Mouse (Mus musculus) layer of hippocampus, postnatal 10 days (tissue): Measurements from ENCODE around the gene Sptbn1. TPM values are rescaled to one million over a fixed set of nuclear protein-coding genes. Genes with fewer than 3 reads are reported as not detected.

Experiments used
- DNase-seq, 2 experiments: peaks; one replicate each; pipeline ENCODE4 v3.0.0; 2021; ENCODE audit warnings: low spot score in 2 of 2
- total RNA-seq, 2 experiments: library from RNA; stranded (reverse); gene quantifications; 2 replicates each; pipeline ENCODE4 v1.2.3; 2021

Gene Sptbn1
- total RNA-seq, 2 experiments from 2014 or later = 682 to 697 TPM

DNA sequence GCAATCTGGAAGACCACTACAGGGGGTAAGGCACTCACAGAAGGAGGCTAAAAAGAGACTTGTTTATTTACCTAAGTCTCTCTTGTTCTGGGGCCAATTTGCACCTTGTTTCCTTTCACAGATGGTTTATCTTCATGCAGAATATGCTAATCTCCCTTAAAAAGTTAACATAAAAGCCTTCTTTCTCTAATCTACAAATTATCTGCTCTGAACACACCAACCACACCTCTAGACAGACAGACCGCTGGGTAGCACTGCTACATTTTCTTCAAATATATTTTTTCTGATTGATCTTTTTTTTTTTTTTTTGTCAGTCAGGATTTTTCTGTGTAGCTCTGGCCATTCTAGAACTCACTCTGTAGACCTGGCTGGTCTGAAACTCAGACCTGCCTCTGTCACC lies 50.5 kb downstream of the Sptbn1 start:
- DNase-seq = no peak

GRCm38 (mm10) chr11:30211663-30212416 lies 56.1 kb downstream of the Sptbn1 start:
- no peak for DNase-seq

- no peak for DNase-seq
These were observed 56.8 kb downstream of the Sptbn1 start for GRCm38 (mm10) chr11:30211141-30211540.

- DNase-seq = no peak
These were observed 57.7 kb downstream of the Sptbn1 start for GRCm38 (mm10) chr11:30210100-30210811.

- no peak for DNase-seq
These were observed 58.5 kb downstream of the Sptbn1 start for GRCm38 (mm10) chr11:30209495-30209894.

DNA sequence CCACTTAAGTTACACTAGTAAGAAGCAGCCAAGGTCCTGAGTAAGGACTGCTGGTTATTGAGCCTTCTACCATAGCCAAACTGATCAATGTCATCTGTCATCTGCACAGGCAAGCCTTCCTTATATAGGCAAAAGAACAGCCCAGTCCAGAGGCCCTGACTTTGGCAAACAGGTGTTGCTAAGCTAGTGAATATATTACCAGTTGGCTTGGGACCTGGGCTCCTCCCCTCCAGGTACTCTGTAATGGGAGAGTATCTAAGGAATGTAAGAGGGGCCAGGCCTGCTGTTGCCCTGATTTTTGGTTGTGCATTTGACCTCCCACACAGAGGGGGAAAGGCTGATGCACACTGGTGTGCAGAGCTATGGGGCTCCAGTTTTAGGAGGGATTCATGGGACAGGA lies 63.6 kb downstream of the Sptbn1 start:
- no peak for DNase-seq

DNA sequence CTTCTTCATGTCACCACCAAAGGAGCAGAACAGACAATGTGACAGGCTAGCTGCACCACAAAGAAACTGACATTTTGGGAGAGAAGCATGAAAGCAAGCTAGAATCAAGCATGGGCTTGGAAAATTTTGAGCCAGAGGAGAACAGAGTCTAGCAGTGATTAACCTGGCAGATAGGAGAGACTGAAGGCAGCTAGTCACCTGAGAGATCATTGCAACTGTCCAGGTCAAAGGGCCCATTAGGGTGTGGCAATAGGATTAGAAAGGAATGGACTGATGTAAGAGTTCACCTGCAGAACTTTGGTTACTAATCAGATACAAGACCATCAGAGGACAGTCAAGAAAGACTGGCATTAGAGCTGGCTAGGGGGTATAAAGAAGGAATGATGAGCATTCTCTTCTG lies 67.6 kb downstream of the Sptbn1 start:
- DNase-seq = no peak

DNA sequence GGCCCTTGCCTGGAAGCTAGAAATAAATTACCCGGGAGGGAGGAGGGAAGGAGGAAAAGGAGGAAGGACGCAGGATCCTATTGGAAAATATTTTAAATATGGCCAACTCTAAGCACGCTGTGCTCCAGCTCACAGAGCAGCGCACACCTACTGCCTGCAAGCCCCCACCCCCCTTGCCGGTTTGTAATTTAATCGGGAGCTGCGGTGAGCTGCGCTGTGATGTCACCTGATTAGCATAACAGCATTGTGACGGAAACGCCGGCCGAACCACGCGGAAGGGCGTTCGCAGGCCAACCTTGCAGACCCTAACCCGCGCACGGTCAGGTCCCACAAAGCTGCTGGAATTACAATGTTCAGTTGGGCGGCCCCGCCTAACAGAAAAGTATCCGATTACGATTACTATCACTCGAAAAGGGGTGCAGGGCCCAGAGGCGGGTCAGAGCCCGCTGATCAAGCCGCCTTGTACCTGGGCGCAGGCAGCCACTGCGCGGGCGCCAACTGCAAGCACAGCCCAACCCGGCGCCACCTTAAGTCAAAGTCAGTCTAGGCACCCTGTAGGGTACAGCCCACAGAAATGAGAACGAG lies 69.8 kb downstream of the Sptbn1 start:
- DNase-seq = peak; percentile 17 to 25

GRCm38 (mm10) chr11:30197564-30198090 lies 70.3 kb downstream of the Sptbn1 start:
- peak in 1 of 2 experiments; percentile 23 for DNase-seq

GRCm38 (mm10) chr11:30196368-30197070 lies 71.5 kb downstream of the Sptbn1 start:
- DNase-seq = no peak

DNA sequence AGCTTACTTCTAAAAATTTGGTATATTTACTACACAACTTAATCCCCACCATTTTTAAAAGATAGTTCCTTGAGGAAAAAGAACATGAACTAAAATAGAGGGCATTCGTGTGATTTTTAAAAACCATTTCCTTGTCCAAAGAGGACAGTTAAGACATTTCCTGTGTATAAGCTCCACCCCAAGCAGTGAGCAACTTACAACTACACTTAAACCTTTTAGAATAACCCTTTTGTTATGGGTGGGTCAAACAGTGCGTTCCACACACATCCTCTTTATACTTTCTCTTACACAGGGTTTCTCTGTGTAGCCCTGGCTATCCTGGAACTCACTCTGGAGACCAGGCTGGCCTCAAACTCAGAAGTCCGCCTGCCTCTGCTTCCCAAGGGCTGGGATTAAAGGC lies 72.2 kb downstream of the Sptbn1 start:
- no peak for DNase-seq

GRCm38 (mm10) chr11:30194800-30195199 lies 73.2 kb downstream of the Sptbn1 start:
- DNase-seq = no peak

DNA sequence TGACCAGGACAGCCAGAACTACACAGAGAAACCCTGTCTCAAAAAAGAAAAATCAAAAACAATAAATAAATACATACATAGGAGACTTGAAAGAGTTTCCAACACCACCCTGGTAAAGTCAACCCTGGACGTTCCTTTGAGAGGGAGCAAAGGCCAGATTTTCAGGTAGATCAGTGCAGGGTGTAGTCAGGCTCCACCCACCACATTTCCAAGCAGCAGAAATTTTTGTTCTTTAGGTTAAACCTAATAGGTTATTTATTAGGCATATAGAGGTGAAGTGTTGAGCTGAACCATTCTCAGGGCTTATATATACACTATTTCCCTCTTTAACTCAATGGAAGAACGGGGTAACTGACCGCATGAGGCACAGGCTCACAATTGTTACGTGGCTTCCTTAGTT lies 77.0 kb downstream of the Sptbn1 start:
- no peak for DNase-seq

- DNase-seq = no peak
These were observed 77.9 kb downstream of the Sptbn1 start for GRCm38 (mm10) chr11:30190119-30190518.

DNA sequence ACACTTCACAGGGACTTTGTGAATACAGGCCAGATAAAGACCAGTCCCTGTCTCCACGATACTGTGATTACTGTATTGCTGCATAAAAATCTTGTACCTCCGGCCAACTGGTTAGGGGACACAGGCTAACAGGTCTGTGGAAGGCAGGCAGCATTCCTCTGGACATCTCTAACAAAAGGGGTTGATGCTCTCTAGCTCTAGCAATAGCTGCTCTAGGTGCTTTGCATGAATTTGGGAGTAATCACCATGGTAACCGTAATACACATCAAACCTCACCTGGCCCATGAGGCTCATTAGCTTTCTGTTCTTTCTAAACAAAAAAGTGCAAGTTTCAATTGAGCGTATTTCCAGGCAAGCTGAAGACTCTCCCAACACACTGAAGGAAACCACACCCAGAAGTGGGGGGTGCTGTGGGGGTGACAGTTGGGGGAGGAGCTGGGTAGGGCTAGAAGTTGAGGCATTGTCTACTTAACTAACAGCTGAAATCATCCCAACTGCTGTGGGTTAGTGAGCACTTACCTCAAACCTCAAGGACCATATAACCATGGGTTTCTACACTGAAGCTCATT lies 81.0 kb downstream of the Sptbn1 start:
- no peak for DNase-seq

DNA sequence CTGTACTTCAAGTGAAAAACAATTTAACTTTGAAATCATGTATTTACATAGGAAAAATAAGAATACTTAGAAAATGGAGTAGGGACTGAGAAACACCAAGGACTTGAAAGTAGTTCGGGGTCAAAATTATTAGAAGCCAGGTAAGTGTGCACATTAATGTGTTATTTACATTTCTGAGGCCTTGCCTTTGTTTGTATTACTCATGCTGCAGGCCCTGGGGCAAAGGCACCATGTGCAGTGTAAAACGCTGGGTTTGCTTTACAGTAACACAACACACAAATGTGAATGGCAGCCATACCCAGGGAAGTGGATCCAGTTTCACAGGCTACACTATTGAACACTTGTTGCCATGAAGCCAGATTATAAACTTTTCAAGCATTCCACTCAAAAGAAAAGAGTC lies 83.4 kb downstream of the Sptbn1 start:
- no peak for DNase-seq

- no peak for DNase-seq
These were observed 85.1 kb downstream of the Sptbn1 start for GRCm38 (mm10) chr11:30182716-30183411.

DNA sequence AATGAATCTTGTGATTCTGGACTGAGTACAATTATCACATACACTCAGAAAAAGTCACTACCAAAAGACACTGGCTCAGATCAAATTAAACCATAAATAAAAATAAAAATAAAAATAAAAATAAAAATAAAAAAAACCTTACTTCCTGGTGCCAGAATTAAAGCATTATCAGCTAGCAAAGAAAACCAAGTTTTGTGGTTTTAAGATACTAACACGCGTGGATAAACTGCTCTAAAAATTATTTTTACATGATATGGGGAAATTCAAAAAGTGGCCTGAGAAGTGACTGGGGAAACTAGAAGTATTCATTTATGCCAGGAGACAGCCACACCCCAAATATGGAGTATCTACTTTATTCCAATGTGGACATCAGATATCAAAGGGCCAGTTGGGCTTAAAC lies 89.8 kb downstream of the Sptbn1 start:
- DNase-seq = no peak

- no peak for DNase-seq
These were observed 90.7 kb downstream of the Sptbn1 start for GRCm38 (mm10) chr11:30177145-30177840.

GRCm38 (mm10) chr11:30176111-30176510 lies 91.9 kb downstream of the Sptbn1 start:
- no peak for DNase-seq
